Mouse (Mus musculus): Measurements from ENCODE around the gene Hoxd1. TPM values are rescaled to one million over a fixed set of nuclear protein-coding genes. Genes with fewer than 3 reads are reported as not detected.

The Hoxd1 gene
- polyA plus RNA-seq, 1 experiment from 2014 or later: 0.68 TPM

DNA sequence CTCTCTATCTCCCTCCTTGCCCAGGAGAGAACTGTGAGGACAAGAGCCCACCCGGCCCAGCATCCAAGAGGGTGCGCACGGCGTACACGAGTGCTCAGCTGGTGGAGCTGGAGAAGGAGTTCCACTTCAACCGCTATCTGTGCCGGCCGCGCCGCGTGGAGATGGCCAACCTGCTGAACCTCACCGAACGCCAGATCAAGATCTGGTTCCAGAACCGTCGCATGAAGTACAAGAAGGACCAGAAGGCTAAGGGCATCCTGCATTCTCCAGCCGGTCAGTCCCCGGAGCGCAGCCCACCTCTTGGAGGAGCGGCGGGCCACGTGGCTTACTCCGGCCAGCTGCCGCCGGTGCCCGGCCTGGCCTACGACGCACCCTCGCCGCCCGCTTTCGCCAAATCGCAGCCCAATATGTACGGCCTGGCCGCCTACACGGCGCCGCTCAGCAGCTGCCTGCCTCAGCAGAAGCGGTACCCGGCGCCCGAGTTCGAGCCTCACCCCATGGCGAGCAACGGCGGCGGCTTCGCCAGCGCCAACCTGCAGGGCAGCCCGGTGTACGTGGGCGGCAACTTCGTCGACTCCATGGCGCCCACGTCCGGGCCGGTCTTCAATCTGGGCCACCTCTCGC, 16.4 kb upstream of the Hoxd1 start:
- 2% methylated on average over 58 of the region's 58 CpGs for WGBS
- 0 out of 2 replicates have a peak, but pooled peaks cover 3% of the 10 kb centered on the region for H3K36me3 ChIP-seq
- peak overlapping the region; percentile 81 for H3K27ac ChIP-seq
- peaks cover 94% of the 10 kb centered on the region for H3K27me3 ChIP-seq (ENCODE audit: low read depth, poor library complexity, severe bottlenecking)
- peak; percentile 70 for DNase-seq (ENCODE audit: low spot score)
- no peaks in the 10 kb centered on the region for H3K9me3 ChIP-seq (replicated peaks)
- peaks cover 66% of the 10 kb centered on the region for H3K4me1 ChIP-seq
- H3K4me3 ChIP-seq: peak overlapping the region; percentile 48

DNA sequence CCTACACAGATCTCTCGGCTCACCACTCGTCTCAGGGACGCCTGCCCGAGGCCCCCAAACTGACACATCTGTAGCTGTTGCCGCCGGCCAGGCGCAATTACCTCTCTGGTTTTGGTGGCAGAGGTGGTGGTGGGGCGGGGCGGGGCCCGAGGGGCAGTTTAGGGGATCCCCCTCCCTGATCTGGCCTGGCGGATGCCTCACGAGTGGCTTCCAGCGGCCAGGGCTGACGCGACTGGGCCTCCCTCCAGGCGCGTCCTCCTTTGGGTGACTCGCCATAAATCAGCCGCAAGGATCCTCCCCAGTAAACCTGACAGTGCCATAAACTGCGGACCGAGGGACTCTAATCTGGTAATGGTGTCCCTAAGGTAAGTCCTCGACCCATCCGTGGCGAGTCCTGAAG, 15.8 kb upstream of the Hoxd1 start:
- 2% methylated on average over 24 of the region's 24 CpGs for WGBS
- DNase-seq (ENCODE audit: low spot score): peak; percentile 66
- H3K4me3 ChIP-seq: peak overlapping the region; percentile 48

DNA sequence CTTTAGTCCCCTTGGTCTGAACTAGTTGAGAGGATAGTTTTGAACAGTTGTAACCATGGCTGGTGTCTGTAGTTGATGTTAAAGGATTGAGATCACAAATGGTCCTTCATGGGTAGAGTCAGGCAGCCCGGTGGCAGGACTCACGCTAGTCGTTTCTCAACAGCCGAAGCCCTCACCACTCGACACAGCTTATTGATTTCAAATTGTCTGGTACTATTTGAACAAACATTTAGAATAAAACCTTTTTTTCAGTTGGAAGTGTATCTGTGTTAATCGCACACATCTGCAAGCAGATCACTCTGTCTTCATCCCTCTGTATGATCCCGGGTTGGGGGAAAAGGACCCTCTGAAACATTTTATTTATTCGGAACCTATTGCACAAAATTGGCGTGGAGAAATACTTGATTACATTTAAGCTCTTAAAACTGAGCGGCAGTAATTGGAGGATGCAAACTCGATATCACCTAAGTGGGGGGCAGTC, 15.1 kb upstream of the Hoxd1 start:
- Histone ChIP-seq H3K27ac (no peak overlapping the region), H3K36me3 (0 out of 2 replicates have a peak, but pooled peaks cover 3% of the 10 kb centered on the region), H3K9me3 (replicated peaks) (no peaks in the 10 kb centered on the region), H3K4me1 (peaks cover 72% of the 10 kb centered on the region), H3K27me3 (ENCODE audit: low read depth, poor library complexity, severe bottlenecking) (peaks cover 94% of the 10 kb centered on the region), H3K4me3 (peak overlapping the region; percentile 48; the same call in 1 of the 2 replicates)
- peak; percentile 33 for DNase-seq (ENCODE audit: low spot score)
- 10% methylated on average over 11 of the region's 11 CpGs for WGBS

More for the DNA sequence above, 15.8 kb upstream of the Hoxd1 start:
- H3K27ac ChIP-seq: peak overlapping the region; percentile 81
- H3K27me3 ChIP-seq (ENCODE audit: low read depth, poor library complexity, severe bottlenecking): peaks cover 94% of the 10 kb centered on the region
- no peaks in the 10 kb centered on the region for H3K9me3 ChIP-seq (replicated peaks)
- H3K4me1 ChIP-seq: peaks cover 65% of the 10 kb centered on the region
- 0 out of 2 replicates have a peak, but pooled peaks cover 3% of the 10 kb centered on the region for H3K36me3 ChIP-seq

DNA sequence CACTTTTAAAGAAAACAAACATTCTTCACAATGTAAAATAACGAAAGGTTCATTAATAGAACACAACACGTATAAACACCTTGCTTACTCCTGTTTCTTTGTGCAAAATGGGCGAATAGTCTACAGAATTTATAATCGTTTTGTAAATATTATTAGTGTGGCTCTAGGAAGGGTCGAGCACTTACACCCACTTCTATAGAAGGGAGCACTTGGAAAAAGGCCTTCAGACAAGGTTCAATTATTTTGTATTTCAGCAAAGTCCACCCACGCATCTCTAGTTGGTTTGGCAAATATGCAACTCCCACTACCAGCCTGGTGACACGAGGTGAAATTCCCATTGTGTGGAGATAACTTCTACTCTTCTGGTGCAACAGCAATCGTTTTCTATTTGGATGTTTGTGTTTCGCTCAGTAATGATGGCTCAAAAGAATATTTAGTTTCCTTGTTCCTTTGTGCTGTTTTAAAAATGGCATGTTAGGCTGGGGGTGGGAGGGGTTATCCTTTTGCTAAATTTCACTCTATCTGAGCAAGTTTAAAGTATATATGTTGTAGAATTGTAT, 14.3 kb upstream of the Hoxd1 start:
- DNase-seq (ENCODE audit: low spot score): peak; percentile 38
- 18% methylated on average over 9 of the region's 9 CpGs for WGBS

DNA sequence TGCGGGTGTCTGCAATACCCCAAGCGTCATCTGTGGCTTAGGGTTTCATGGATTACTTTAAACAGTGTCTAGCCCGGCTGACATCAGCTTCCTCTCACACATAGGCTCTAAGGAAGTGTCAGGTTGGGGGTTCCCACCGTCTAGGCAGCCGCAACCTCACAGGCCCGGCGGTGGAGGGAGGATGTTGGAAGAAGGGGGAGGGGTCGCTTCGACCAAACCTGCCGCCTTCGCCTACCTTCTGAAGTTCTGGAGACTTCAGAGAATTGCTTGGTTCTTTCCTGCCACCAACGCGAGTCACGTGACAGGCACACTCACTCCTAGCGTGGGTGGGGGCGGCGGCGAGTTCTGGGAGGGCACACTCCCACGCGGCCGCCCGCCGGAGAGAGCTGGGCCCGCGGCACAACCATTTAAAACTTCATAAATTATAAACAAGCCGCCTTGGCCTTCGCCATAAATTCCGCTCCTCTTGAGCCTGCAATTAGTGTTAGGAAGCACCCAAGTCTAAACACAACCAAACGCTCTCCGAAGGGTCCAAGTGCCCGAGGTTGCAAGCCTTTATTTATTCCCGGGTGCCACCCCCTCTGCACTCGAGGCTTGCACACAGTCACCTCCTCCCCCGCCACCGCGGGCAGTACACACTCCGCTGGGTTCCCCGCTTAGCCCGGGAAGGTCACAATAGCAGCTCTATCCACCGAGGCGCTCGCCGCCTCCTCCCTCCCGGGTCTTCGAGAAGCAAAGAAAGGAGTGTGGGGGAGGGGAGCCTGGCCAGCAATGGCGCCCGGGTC, 13.3 kb upstream of the Hoxd1 start:
- peak; percentile 84 for DNase-seq (ENCODE audit: low spot score)

More for the DNA sequence above, 14.3 kb upstream of the Hoxd1 start:
- Histone ChIP-seq H3K4me1 (peaks cover 80% of the 10 kb centered on the region), H3K36me3 (0 out of 2 replicates have a peak, but pooled peaks cover 3% of the 10 kb centered on the region), H3K27ac (no peak overlapping the region), H3K4me3 (0 out of 2 replicates have a peak overlapping the region, but pooled peaks have one; percentile 55), H3K27me3 (ENCODE audit: low read depth, poor library complexity, severe bottlenecking) (peaks cover 93% of the 10 kb centered on the region), H3K9me3 (replicated peaks) (no peaks in the 10 kb centered on the region)

DNA sequence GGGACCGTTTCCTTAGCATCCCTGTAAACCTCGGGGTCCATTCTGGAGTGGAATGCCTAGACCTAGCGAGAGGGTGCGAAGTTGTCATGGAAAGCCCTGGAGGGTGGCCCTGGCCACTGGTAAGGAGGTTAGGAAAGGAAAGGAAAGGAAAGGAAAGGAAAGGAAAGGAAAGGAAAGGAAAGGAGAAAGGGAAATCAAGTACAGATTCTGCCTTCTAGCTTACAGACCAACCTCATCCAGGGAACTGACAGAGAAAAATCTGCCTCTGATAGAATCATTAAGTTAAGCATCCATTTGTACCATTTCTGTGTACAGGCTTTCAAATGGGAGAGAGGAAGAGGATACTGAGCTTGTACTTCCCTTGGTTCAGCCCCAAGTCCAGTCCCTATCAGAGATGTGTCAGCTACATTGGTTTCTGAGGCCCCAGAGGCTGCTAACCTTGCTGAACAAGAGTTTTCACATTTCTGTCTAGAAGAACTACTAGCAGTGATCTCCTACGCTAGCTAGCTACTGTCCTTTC, 12.0 kb upstream of the Hoxd1 start:
- peak overlapping the region; percentile 91 for H3K27ac ChIP-seq
- DNase-seq (ENCODE audit: low spot score): no peak
- H3K4me1 ChIP-seq: peaks cover 74% of the 10 kb centered on the region
- WGBS: 49% methylated on average over 5 of the region's 5 CpGs
- no peaks in the 10 kb centered on the region for H3K9me3 ChIP-seq (replicated peaks)
- H3K36me3 ChIP-seq: no peaks in the 10 kb centered on the region
- H3K27me3 ChIP-seq (ENCODE audit: low read depth, poor library complexity, severe bottlenecking): peaks cover 84% of the 10 kb centered on the region
- no peak overlapping the region for H3K4me3 ChIP-seq

More for the DNA sequence above, 13.3 kb upstream of the Hoxd1 start:
- under 1% methylated on average over 47 of the region's 47 CpGs for WGBS
- Histone ChIP-seq H3K4me3 (peak overlapping the region; percentile 55), H3K36me3 (no peaks in the 10 kb centered on the region), H3K9me3 (replicated peaks) (no peaks in the 10 kb centered on the region), H3K27me3 (ENCODE audit: low read depth, poor library complexity, severe bottlenecking) (peaks cover 92% of the 10 kb centered on the region), H3K4me1 (peaks cover 82% of the 10 kb centered on the region), H3K27ac (peak overlapping the region; percentile 91)

DNA sequence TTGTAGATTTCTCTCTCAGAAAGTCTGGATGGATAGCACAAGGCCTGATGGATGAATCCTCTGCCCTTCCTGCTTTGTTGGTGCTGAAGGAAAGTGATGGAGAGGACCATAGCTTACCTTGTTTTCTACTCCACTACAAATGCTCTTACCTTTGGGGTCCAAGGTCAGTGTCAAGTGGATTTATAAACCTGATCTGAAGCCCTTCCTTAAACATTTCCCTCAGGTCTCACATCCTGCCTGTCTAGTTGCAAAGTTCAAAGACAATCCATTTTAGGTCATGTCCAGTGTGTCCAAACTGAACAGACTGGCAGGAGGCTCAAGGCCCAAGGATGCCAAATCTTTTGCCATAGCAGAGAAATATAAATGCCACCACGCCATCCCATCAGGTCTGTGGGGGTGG, 10.9 kb upstream of the Hoxd1 start:
- Histone ChIP-seq H3K36me3 (no peaks in the 10 kb centered on the region), H3K4me3 (no peak overlapping the region), H3K27me3 (ENCODE audit: low read depth, poor library complexity, severe bottlenecking) (peaks cover 73% of the 10 kb centered on the region), H3K4me1 (peaks cover 63% of the 10 kb centered on the region), H3K27ac (no peak overlapping the region), H3K9me3 (replicated peaks) (no peaks in the 10 kb centered on the region)
- WGBS: 88% methylated on average over 1 of the region's 1 CpGs
- peak; percentile 27 for DNase-seq (ENCODE audit: low spot score)

DNA sequence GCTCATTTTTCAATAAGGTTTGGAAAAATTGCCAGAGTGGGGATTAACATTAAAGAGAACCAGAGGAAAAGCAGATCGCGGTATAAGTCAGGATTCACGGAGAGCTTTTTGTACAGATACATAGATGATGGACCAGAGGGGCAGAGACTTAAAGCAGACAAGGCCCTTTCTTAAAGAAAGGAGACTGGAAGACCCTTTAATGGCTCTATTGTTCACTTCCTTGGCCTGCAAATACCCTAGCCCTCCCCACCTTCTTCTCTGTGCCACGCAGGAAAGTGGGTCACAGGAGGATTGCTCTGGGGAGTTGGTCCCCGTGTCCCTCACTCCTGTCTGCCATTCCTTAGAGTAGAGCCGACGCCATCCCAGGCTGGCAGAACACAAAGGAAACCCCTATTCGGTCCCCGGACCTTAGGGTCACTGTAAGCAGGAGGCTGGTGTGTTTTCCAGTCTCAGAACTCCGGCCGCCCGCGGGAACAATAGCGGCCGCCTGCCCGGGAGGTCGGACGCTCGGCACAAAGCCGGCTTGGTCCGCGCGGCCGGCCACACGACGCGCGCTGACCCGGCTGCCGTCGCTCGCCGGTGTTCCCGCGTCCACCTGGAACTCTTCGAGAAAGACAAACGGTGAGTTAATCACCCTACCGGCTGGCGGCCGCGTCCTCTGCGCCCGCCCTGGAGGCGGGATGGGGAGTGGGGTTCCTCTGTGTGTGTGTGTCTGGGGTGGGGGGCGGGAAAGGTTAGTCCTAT, 10.2 kb upstream of the Hoxd1 start:
- DNase-seq (ENCODE audit: low spot score): peak; percentile 80
- peaks cover 66% of the 10 kb centered on the region for H3K27me3 ChIP-seq (ENCODE audit: low read depth, poor library complexity, severe bottlenecking)
- peak overlapping the region; percentile 52 for H3K4me3 ChIP-seq
- H3K4me1 ChIP-seq: peaks cover 57% of the 10 kb centered on the region
- H3K9me3 ChIP-seq (replicated peaks): no peaks in the 10 kb centered on the region
- H3K27ac ChIP-seq: peak overlapping the region; percentile 93
- 2% methylated on average over 45 of the region's 45 CpGs for WGBS
- H3K36me3 ChIP-seq: no peaks in the 10 kb centered on the region

DNA sequence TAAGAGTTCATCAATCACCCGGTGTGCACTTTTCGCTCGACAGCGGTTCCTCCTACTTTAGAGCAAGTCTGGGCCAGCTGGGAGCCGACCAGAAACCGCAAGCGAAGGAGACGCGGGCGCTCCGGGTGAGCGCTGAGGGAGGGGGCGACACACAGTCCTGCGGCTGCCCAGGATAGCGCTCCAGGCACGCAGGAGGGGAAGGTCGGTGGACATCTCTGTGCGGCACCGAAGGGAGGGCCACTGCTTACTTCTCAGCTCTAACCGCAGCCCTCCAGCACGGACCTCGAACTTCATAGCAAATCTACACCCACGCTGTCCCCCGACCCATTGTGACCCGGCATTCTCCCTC, 9.6 kb upstream of the Hoxd1 start:
- Histone ChIP-seq H3K9me3 (replicated peaks) (no peaks in the 10 kb centered on the region), H3K27ac (peak overlapping the region; percentile 93), H3K4me1 (peaks cover 51% of the 10 kb centered on the region), H3K36me3 (no peaks in the 10 kb centered on the region), H3K27me3 (ENCODE audit: low read depth, poor library complexity, severe bottlenecking) (peaks cover 64% of the 10 kb centered on the region), H3K4me3 (peak overlapping the region; percentile 52)
- DNase-seq (ENCODE audit: low spot score): no peak
- WGBS: 1% methylated on average over 25 of the region's 25 CpGs

DNA sequence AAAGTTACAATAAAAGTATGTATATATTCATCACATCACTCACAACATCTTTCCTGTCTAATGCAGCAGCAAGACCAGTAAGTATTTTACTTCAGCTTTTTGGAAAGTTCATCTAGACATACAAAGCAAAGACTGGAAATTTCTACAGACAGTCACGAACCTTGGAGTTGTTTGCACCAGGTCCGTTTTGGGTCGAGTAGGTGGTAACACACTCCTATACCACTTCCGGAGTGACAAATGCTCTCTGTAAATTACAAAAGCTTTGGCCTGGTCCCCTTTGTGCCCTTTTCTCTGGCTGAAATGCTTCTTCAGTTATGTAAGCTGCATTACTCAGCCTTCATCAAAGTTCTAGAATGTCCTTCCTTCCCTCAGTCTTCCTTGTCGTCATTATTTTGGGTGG, 9.1 kb upstream of the Hoxd1 start:
- 26% methylated on average over 5 of the region's 5 CpGs for WGBS
- no peak for DNase-seq (ENCODE audit: low spot score)
- H3K4me1 ChIP-seq: peaks cover 46% of the 10 kb centered on the region
- peak overlapping the region; percentile 93 for H3K27ac ChIP-seq
- H3K4me3 ChIP-seq: peak overlapping the region; percentile 52; the same call in 1 of the 2 replicates
- no peaks in the 10 kb centered on the region for H3K36me3 ChIP-seq
- H3K9me3 ChIP-seq (replicated peaks): no peaks in the 10 kb centered on the region
- H3K27me3 ChIP-seq (ENCODE audit: low read depth, poor library complexity, severe bottlenecking): peaks cover 60% of the 10 kb centered on the region

DNA sequence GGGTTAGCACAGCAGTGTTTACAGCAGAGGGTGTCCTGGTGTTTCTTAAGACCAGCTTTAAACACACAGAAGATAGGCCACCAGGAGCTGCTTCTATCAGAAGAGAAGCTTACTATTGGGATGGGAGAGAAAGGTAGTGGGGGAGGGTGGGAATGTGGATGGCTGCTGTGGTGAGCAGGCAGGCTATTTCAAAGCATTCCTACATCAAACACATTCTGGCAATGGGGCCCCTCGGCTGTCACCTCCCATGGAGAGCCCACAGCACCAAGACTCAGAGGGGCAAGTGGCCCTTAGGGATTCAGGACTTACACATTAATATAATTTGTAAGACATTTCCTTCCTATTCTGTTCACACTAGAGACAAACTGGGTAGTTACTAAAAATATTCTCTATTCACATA, 2.6 kb upstream of the Hoxd1 start:
- Histone ChIP-seq H3K27me3 (ENCODE audit: low read depth, poor library complexity, severe bottlenecking) (peaks cover 62% of the 10 kb centered on the region), H3K27ac (no peak overlapping the region), H3K4me1 (peaks cover 41% of the 10 kb centered on the region), H3K9me3 (replicated peaks) (no peaks in the 10 kb centered on the region), H3K36me3 (no peaks in the 10 kb centered on the region), H3K4me3 (no peak overlapping the region)
- WGBS: 0% methylated on average over 1 of the region's 1 CpGs
- DNase-seq (ENCODE audit: low spot score): peak; percentile 35

DNA sequence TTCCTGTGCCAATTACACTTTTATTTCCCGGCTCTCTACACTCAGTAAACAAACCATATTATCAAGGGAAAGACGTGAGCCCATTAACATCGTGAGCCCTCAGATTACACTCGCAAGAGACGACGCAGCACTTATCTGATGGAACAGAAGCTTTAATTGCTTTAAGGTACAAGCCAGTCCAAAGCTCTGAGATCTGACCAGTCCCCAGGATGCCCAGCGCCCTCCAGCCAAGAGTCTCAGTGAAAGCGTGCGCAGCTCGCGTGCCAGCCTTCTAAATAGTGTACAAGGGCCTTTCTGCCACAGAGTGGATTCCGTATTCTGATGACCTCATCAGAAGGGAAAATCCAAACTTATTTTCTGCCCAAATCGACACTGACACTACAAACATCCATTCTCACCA, 839 bp upstream of the Hoxd1 start:
- Histone ChIP-seq H3K4me3 (peak overlapping the region; percentile 62), H3K36me3 (no peaks in the 10 kb centered on the region), H3K4me1 (peaks cover 41% of the 10 kb centered on the region), H3K27ac (no peak overlapping the region), H3K9me3 (replicated peaks) (no peaks in the 10 kb centered on the region), H3K27me3 (ENCODE audit: low read depth, poor library complexity, severe bottlenecking) (peaks cover 69% of the 10 kb centered on the region)
- 2% methylated on average over 13 of the region's 13 CpGs for WGBS
- DNase-seq (ENCODE audit: low spot score): peak; percentile 44

Measured in limb, embryonic 10.5 days (tissue).